Mouse (Mus musculus) bone marrow macrophage, adult 2 months (primary cell): ENCODE data around the gene Bmpr1b.

Experiments used
- CTCF ChIP-seq: IDR thresholded peaks from 2 replicates; pipeline ENCODE4 v1.5.1; 2012; ENCODE audit warnings: low read depth, mild to moderate bottlenecking, low read length, moderate library complexity
- POLR2A ChIP-seq: IDR thresholded peaks from 2 replicates; pipeline ENCODE4 v1.6.1; 2012; ENCODE audit warnings: mild to moderate bottlenecking, low read depth, low read length, borderline replicate concordance

GRCm38 (mm10) chr3:142048493-142048892, 120.7 kb downstream of the Bmpr1b start:
- TF ChIP-seq POLR2A (no peak), CTCF (no peak)
